Mouse (Mus musculus) gastrocnemius, postnatal 4 days (tissue): ENCODE measurements around the gene Ier2. TPM values are rescaled to one million over a fixed set of nuclear protein-coding genes. Genes with fewer than 3 reads are reported as not detected.
A peak's percentile ranks its signal among the peaks of the same experiment; 100 is the strongest.
"Not testable (repeated sequence)": the region's sequence is repeated elsewhere in the genome, so short reads cannot be mapped to it uniquely, and the experiment has no call there.

Experiments
- DNase-seq, 2 experiments: peaks; one replicate each; pipeline ENCODE4 v3.0.0; 2021 to 2022; ENCODE audit warnings: low spot score in 2 of 2, mixed read lengths in 2 of 2
- total RNA-seq, 2 experiments: library from RNA; stranded (reverse); gene quantifications; 2 replicates each; pipeline ENCODE4 v1.2.3; 2021

Gene Ier2
- total RNA-seq, 2 experiments from 2014 or later = 21.5 to 26.1 TPM

- no peak for DNase-seq
Measured at GRCm38 (mm10) chr8:84641578-84642361, 20.9 kb downstream of the Ier2 start.

- no peak for DNase-seq
Measured at GRCm38 (mm10) chr8:84640617-84641294, 21.9 kb downstream of the Ier2 start.

- DNase-seq = no peak
Measured at GRCm38 (mm10) chr8:84640010-84640588, 22.6 kb downstream of the Ier2 start.

GRCm38 (mm10) chr8:84639162-84640009 is 23.3 kb downstream of the Ier2 start:
- peak; percentile 93 to 96 for DNase-seq

- DNase-seq = peak in 1 of 2 experiments; percentile 44
Measured at GRCm38 (mm10) chr8:84638555-84639161, 24.0 kb downstream of the Ier2 start.

- no peak for DNase-seq
Measured at GRCm38 (mm10) chr8:84637946-84638554, 24.6 kb downstream of the Ier2 start.

GRCm38 (mm10) chr8:84636051-84636691 is 26.5 kb downstream of the Ier2 start:
- no peak for DNase-seq

GRCm38 (mm10) chr8:84635397-84636050 is 27.1 kb downstream of the Ier2 start:
- no peak for DNase-seq

GRCm38 (mm10) chr8:84634849-84635304 is 27.8 kb downstream of the Ier2 start:
- peak; percentile 56 to 73 for DNase-seq

GRCm38 (mm10) chr8:84633841-84634584 is 28.6 kb downstream of the Ier2 start:
- DNase-seq = no peak

- no peak for DNase-seq
Measured at GRCm38 (mm10) chr8:84631813-84632212, 30.8 kb downstream of the Ier2 start.

GRCm38 (mm10) chr8:84630145-84630544 is 32.5 kb downstream of the Ier2 start:
- no peak for DNase-seq

GRCm38 (mm10) chr8:84629586-84629985 is 33.1 kb downstream of the Ier2 start:
- DNase-seq = no peak

GRCm38 (mm10) chr8:84623425-84623824 is 39.2 kb downstream of the Ier2 start:
- not testable (repeated sequence) for DNase-seq

- no peak for DNase-seq
Measured at GRCm38 (mm10) chr8:84621102-84621625, 41.5 kb downstream of the Ier2 start.

GRCm38 (mm10) chr8:84617005-84617404 is 45.6 kb downstream of the Ier2 start:
- DNase-seq = no peak

GRCm38 (mm10) chr8:84615666-84616485 is 46.8 kb downstream of the Ier2 start:
- DNase-seq = no peak
